Mouse (Mus musculus): Measurements from ENCODE around the gene Emc10.

- TF ChIP-seq CTCF (conservative IDR thresholded peaks at IDR 0.05; ENCODE audit: low read length) (no peak), POU5F1 (IDR thresholded peaks at IDR 0.05; ENCODE audit: borderline replicate concordance, low read length) (no peak)
Measured at GRCm38 (mm10) chr7:44524502-44524901, 28.2 kb upstream of the Emc10 start, which contains the start of gene Mybpc2.
